Mouse (Mus musculus): Measurements from ENCODE around the gene Kcnq1. TPM values are rescaled to one million over a fixed set of nuclear protein-coding genes. Genes with fewer than 3 reads are reported as not detected.

Gene Kcnq1
- polyA plus RNA-seq, 1 experiment, result not detected

DNA sequence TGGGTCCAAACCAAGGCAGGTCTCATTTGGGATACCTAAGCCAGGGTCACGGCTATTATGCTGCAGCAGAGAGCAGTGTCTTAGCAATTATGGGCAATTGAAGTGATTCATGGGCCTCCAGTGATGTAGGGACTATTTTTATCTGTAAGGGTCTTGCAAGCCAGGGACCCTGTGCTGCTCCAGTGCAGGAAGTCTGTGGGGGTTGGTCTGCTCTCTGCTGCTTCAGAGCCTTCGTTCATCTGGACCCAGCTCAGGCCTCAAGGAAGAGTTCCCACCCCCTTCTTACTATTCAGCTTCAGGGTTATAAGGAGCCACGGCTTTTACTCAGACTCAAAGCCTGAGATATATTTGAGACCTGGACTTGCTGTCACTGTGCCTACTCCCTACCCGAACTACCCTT, 227.4 kb downstream of the Kcnq1 start:
- TF ChIP-seq USF1 (IDR thresholded peaks at IDR 0.05; ENCODE audit: low read depth), result no peak
- TF ChIP-seq MYOG (IDR thresholded peaks at IDR 0.05; ENCODE audit: control insufficient read depth, extremely low read depth, insufficient read length), result no peak
- no peak for TF ChIP-seq CEBPB (IDR thresholded peaks at IDR 0.05; ENCODE audit: low read depth)
- TF ChIP-seq FOSL1 (IDR thresholded peaks at IDR 0.05; ENCODE audit: insufficient read depth, low read length, poor library complexity, severe bottlenecking), result no peak
- TF ChIP-seq MYOD1 (IDR thresholded peaks at IDR 0.05; ENCODE audit: control insufficient read depth, insufficient read length, low read depth), result no peak
- TF ChIP-seq CTCF (IDR thresholded peaks at IDR 0.05; ENCODE audit: control insufficient read depth, insufficient read depth, insufficient read length), result no peak
- no peak for TF ChIP-seq MAX (IDR thresholded peaks at IDR 0.05)
- H3K36me3 ChIP-seq (ENCODE audit: control insufficient read depth, insufficient read depth), result no peaks in the 10 kb centered on the region

GRCm38 (mm10) chr7:143338690-143339089, 232.5 kb downstream of the Kcnq1 start:
- Histone ChIP-seq H3K79me3 (ENCODE audit: low read depth) (no peaks in the 10 kb centered on the region), H3K79me2 (ENCODE audit: control insufficient read depth, insufficient read depth) (no peaks in the 10 kb centered on the region), H3ac (ENCODE audit: control insufficient read depth, insufficient read length, low read depth) (no peak overlapping the region), H3K36me3 (ENCODE audit: control insufficient read depth, insufficient read depth) (no peaks in the 10 kb centered on the region), H3K4me3 (ENCODE audit: insufficient read depth, poor library complexity, severe bottlenecking) (no peak overlapping the region), H3K27me3 (ENCODE audit: control insufficient read depth, insufficient read depth, insufficient read length) (peaks cover 12% of the 10 kb centered on the region)
- TF ChIP-seq MYOD1 (IDR thresholded peaks at IDR 0.05; ENCODE audit: control insufficient read depth, insufficient read length, low read depth), result no peak
- no peak for TF ChIP-seq CTCF (IDR thresholded peaks at IDR 0.05; ENCODE audit: control insufficient read depth, insufficient read depth, insufficient read length)
- no peak for TF ChIP-seq CEBPB (IDR thresholded peaks at IDR 0.05; ENCODE audit: low read depth)
- no peak for TF ChIP-seq MYOG (IDR thresholded peaks at IDR 0.05; ENCODE audit: control insufficient read depth, extremely low read depth, insufficient read length)
- no peak for TF ChIP-seq USF1 (IDR thresholded peaks at IDR 0.05; ENCODE audit: low read depth)
- no peak for TF ChIP-seq FOSL1 (IDR thresholded peaks at IDR 0.05; ENCODE audit: insufficient read depth, low read length, poor library complexity, severe bottlenecking)
- no peak for TF ChIP-seq MAX (IDR thresholded peaks at IDR 0.05)

More for the DNA sequence above, 227.4 kb downstream of the Kcnq1 start:
- Histone ChIP-seq H3K79me2 (ENCODE audit: control insufficient read depth, insufficient read depth) (no peaks in the 10 kb centered on the region), H3ac (ENCODE audit: control insufficient read depth, insufficient read length, low read depth) (no peak overlapping the region), H3K4me3 (ENCODE audit: insufficient read depth, poor library complexity, severe bottlenecking) (no peak overlapping the region), H3K79me3 (ENCODE audit: low read depth) (no peaks in the 10 kb centered on the region), H3K27me3 (ENCODE audit: control insufficient read depth, insufficient read depth, insufficient read length) (peaks cover 30% of the 10 kb centered on the region)

DNA sequence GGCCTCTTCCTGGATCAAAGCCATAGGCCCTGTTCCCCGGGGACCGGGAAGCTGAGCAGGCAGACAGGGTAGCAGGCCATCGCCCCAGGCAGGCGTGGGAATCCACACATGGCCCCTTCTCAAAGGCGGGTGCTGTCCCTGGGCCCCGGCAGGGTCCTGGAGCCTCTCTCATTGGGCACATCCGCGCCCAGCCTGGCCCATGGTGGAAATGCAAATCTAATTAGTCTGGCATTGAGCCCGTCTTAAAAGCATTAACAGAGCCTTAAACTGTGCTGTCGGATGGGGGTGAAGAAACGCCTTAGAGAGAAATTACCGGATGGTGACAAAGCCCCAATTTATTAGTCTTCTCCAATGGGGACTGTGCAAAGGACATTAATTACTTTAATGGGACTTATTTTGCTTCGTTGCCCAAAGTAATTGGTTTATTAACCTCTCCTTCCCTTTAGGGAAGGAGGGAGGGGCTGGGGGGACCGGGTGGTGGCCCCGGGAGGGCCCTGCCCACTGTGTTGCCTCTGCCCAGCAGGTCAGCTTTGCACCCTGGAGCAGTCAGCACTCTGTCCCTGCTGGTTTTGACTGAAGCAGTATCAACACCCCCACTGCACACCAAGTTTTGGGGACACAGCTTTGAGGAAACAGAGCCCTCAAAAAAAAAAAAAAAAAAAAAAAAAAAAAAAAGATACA, 234.6 kb downstream of the Kcnq1 start:
- TF ChIP-seq MYOD1 (IDR thresholded peaks at IDR 0.05; ENCODE audit: control insufficient read depth, insufficient read length, low read depth), result no peak
- H3K27me3 ChIP-seq (ENCODE audit: control insufficient read depth, insufficient read depth, insufficient read length), result peaks cover 20% of the 10 kb centered on the region
- no peak overlapping the region for H3K4me3 ChIP-seq (ENCODE audit: insufficient read depth, poor library complexity, severe bottlenecking)
- no peaks in the 10 kb centered on the region for H3K36me3 ChIP-seq (ENCODE audit: control insufficient read depth, insufficient read depth)
- H3ac ChIP-seq (ENCODE audit: control insufficient read depth, insufficient read length, low read depth), result no peak overlapping the region
- no peaks in the 10 kb centered on the region for H3K79me2 ChIP-seq (ENCODE audit: control insufficient read depth, insufficient read depth)
- no peaks in the 10 kb centered on the region for H3K79me3 ChIP-seq (ENCODE audit: low read depth)

DNA sequence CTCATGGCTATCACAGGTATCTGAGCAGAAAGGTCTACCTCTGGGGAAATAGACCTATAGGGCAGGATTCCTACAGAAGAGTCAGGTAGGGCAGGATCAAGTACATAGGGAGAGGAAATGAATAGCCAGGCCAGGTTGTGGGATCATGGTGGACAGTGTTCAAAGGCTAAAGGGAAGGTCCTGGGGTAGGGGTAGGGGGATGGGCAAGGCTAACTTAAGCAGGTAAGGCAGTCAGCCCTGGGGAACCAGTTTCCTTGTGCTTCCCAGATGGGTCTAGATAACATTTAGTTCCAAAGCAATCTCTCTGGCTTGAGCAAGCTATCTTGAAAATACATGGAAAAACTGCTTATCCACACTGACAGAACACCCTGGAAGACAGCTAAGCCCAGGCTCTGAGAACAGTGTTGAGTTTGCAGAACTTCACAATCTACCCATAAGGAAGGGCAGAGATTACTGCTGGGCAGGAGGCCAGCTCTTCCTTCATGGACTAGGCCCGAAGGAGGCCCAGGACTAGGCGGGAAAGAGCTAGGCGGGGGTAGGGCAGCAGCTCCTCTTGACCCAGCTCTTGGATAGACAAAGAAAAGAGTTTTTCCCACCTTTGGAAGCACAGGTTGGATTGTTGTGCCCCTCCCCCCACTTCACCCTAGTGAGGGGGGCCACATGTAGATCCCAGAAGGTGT, 235.3 kb downstream of the Kcnq1 start:
- Histone ChIP-seq H3ac (ENCODE audit: control insufficient read depth, insufficient read length, low read depth) (no peak overlapping the region), H3K79me2 (ENCODE audit: control insufficient read depth, insufficient read depth) (no peaks in the 10 kb centered on the region), H3K27me3 (ENCODE audit: control insufficient read depth, insufficient read depth, insufficient read length) (peaks cover 18% of the 10 kb centered on the region), H3K36me3 (ENCODE audit: control insufficient read depth, insufficient read depth) (no peaks in the 10 kb centered on the region), H3K4me3 (ENCODE audit: insufficient read depth, poor library complexity, severe bottlenecking) (no peak overlapping the region), H3K79me3 (ENCODE audit: low read depth) (no peaks in the 10 kb centered on the region)
- TF ChIP-seq FOSL1 (IDR thresholded peaks at IDR 0.05; ENCODE audit: insufficient read depth, low read length, poor library complexity, severe bottlenecking) (no peak), CTCF (IDR thresholded peaks at IDR 0.05; ENCODE audit: control insufficient read depth, insufficient read depth, insufficient read length) (no peak), MYOG (IDR thresholded peaks at IDR 0.05; ENCODE audit: control insufficient read depth, extremely low read depth, insufficient read length) (no peak), USF1 (IDR thresholded peaks at IDR 0.05; ENCODE audit: low read depth) (no peak), MAX (IDR thresholded peaks at IDR 0.05) (no peak)

DNA sequence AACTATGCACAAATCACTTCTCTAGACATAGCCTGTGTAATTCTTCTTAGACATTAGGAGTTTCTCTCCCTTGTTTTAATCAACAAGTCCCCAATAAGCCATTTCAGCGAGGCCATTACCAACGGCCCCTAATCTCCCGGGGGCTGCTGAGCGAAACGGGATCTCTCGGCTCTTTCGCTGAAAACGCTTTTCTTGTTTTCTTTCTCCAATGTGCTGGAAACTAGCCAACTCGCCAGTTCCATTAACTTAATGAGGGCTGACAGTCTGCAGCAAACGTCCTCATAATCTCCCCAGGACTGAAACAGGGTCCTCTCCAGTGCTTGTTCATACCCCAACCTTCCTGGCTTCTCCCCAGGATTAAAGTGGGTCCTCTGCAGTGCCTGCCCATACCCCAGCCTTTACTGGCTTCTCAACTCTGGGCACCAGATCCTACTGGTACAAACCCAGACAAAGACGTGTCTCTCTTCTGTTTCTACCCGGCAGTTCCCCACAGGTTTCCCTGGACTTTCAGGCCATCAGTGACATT, 237.7 kb downstream of the Kcnq1 start:
- no peak overlapping the region for H3K4me3 ChIP-seq (ENCODE audit: insufficient read depth, poor library complexity, severe bottlenecking)
- H3K27me3 ChIP-seq (ENCODE audit: control insufficient read depth, insufficient read depth, insufficient read length), result peaks cover 23% of the 10 kb centered on the region
- TF ChIP-seq MYOD1 (IDR thresholded peaks at IDR 0.05; ENCODE audit: control insufficient read depth, insufficient read length, low read depth) (no peak), FOSL1 (IDR thresholded peaks at IDR 0.05; ENCODE audit: insufficient read depth, low read length, poor library complexity, severe bottlenecking) (no peak), CEBPB (IDR thresholded peaks at IDR 0.05; ENCODE audit: low read depth) (no peak), USF1 (IDR thresholded peaks at IDR 0.05; ENCODE audit: low read depth) (no peak), MYOG (IDR thresholded peaks at IDR 0.05; ENCODE audit: control insufficient read depth, extremely low read depth, insufficient read length) (no peak), CTCF (IDR thresholded peaks at IDR 0.05; ENCODE audit: control insufficient read depth, insufficient read depth, insufficient read length) (no peak), MAX (IDR thresholded peaks at IDR 0.05) (no peak)

More for the DNA sequence above, 237.7 kb downstream of the Kcnq1 start:
- Histone ChIP-seq H3K36me3 (ENCODE audit: control insufficient read depth, insufficient read depth) (no peaks in the 10 kb centered on the region), H3K79me2 (ENCODE audit: control insufficient read depth, insufficient read depth) (no peaks in the 10 kb centered on the region), H3K79me3 (ENCODE audit: low read depth) (no peaks in the 10 kb centered on the region), H3ac (ENCODE audit: control insufficient read depth, insufficient read length, low read depth) (no peak overlapping the region)

All from C2C12 (cell line).